Mouse (Mus musculus) heart, adult 18-20 months (tissue): Measurements from ENCODE around the gene Mamstr. TPM values are rescaled to one million over a fixed set of nuclear protein-coding genes. Genes with fewer than 3 reads are reported as not detected.

Source experiments
- DNase-seq, 2 experiments: peaks; one replicate each; pipeline ENCODE4 v3.0.0; 2021 to 2022; ENCODE audit warnings: mixed read lengths in 1 of 2
- long read RNA-seq, 2 experiments: library from polyadenylated mRNA; stranded (forward); transcript quantifications; one replicate each; pipeline ENCODE4 v2.0.0; 2021
- total RNA-seq, 2 experiments: library from RNA; stranded (reverse); gene quantifications; 2 replicates each; pipeline ENCODE4 v1.2.3; 2021

The Mamstr gene
- total RNA-seq: 1 to 10 TPM; 2.4 to 2.6 TPM
- long read RNA-seq, experiment 1, partial matches to known transcripts: 1 of 3 reads
- long read RNA-seq, experiment 1, other reads (novel, unspliced or antisense): 2 of 3 reads
- long read RNA-seq, experiment 2, partial matches to known transcripts: 0 of 1 reads
- long read RNA-seq, experiment 2, other reads (novel, unspliced or antisense): 1 of 1 reads

DNA sequence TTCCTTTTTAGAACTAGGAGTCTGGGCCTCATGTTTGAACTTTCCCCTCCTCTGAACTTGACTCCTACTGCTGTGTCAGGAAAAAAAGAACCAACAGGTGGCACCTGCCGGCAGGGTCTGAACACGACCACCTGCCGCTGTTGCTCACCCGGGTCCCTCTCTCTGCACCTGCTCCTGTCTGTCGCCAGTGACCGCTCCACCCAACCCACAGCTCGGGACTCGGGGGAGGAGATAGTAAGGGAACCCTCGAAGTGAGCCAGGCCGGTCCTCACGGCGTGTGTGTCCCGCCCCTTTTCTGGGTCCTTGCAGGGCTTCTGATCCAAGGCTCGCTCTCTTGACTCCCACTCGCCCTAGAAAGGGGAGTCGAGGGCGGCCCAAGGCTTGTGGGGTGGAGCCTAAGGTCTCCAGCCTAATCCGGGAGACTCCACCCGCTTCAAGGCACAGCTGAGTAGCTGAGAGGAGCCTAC lies at the start of gene Mamstr:
TSS of gene Mamstr (plus strand) at position 417 of the 467 bp plus-strand sequence.
- DNase-seq: no peak

DNA sequence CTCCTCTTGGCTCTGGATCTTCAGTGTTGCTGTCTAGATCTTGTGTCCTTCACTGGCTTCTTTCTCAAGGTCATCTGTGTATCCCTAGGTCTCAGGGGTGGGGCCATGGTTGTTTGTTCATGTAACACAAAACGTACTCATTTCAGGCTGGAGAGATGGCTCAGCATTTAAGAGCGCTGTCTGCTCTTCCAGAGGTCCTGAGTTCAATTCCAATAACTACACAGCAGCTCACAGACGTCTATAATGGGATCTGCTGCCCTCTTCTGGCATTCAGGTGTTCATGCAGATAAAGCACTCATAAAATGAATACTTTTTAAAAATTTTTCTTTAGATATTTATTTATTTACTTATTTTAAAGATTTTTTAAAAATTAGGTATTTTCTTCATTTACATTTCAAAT lies 48.9 kb upstream of the Mamstr start:
- peak in 1 of 2 experiments; percentile 26 for DNase-seq

DNA sequence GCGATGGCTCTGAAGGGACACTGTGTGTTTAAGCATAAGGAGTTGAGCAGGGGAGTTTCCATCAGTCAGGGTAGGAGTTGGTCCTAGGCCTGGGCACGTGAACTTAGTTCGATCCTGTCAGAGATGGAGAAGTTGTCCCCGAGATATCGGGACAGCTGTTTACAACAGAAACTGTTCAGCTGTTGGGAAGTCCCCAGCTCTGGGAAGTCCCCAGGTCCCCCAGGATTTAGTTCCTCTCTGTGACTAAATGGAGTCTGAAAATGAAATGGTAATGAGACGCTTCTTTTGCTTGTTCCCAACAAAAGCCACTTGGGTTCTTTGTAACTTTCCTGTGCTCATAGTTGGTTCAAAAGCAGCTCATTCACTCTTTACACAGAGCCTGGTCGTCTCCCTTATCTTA lies 47.9 kb upstream of the Mamstr start:
- DNase-seq: peak in 1 of 2 experiments; percentile 54

DNA sequence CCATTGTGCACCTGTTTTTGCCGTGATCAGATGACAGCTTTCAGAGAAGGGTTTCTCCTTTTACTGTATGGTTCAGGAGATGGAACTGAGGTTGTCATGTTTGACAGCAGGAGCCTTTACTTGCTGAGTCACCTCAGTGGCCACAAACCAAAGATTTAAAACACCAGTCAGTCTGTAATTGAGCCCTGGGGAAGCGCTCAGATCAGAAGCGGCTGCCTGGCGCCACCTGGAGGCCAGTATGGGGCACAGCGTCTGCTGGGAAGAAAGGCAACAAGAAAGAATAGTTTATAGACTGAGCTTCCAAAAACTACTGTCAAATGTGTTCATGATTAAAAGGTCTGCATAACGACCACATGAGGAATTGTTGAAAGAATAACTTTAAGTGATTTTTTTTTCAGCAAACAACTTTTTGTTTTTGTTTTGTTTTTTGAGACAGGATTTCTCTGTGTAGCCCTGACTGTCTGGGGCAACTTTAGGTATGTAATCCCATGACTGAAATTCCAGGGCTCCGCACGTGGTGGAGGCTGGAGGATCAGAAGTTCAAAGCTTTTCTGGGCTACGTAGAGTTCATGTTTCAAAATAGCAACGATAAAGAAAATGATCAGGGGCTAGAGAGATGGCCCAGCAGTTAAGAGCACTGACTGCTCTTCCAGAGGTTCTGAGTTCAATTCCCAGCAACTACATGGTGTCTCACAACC lies 46.5 kb upstream of the Mamstr start:
- DNase-seq: peak; percentile 79 to 84

DNA sequence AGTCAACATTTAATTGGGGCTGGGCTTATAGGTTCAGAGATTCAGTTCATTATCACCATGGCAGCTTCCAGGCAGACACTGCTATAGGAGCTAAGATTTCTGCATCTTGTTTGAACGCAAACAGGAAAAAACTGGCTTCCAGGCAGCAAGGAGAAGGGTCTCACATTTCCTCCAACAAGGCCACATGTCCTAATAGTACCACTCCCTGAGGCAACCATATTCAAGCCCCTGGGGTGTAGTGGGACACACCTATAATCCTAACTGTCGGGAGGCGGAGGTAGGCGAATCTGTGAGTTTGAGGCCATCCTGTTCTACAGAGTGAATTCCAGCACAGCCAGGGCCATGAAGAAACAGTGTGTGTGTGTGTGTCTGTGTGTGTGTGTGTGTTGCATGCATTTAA lies 44.6 kb upstream of the Mamstr start:
- no peak for DNase-seq

DNA sequence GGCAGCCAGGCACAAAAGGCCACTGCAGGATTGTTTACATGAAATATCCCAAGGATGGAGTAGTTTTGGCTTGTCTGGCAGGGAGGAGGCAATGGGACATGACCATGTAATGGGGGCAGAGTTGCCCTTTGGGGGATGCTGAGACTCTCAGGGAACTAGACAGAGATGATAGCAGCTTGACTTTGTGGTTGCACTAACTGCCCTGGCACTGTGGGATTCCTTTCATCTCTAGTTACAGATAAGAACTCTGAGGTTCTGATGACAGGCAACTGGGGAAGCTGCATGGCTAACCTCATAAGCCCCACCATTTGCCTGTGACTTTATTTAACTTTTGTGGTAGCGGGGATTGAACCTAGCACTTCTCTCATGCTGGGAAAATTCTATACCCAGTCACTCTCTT lies 43.7 kb upstream of the Mamstr start:
- no peak for DNase-seq

DNA sequence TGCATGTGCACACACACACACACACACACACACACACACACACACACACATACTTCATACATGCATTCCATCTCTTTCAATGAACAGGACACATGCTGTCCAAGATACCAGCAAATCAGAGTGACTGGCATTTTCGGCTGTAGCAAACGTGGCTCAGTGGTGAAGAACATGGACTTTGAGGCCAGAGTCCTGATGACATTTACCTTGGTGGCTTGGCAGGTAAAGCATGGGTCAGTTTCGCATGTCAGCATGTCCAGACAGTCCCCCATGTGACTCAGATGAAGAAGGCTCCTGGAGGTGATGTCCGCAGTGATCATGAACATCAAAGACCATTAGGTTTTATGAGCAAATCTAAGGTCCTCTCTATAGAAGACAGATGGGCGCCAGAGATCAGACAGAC lies 42.8 kb upstream of the Mamstr start:
- no peak for DNase-seq

DNA sequence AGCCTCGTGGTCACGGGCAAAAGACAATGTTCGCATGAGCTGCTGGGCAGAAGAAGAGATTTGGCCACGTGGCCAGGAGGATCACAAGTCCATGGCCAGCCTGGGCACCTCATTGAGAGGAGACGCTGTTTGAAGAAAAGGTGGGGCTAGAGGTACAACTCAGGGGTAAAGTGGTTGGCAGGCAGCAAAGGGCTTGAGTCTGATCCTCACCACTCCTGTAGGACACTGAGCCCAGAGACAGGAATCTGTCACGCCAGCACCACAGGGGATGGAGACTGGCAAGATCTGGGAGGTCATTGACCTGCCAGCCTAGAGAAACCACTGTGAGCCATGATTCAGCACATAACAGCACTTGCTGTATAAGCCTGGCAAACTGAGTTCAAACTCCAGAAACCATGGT lies 42.2 kb upstream of the Mamstr start:
- no peak for DNase-seq

DNA sequence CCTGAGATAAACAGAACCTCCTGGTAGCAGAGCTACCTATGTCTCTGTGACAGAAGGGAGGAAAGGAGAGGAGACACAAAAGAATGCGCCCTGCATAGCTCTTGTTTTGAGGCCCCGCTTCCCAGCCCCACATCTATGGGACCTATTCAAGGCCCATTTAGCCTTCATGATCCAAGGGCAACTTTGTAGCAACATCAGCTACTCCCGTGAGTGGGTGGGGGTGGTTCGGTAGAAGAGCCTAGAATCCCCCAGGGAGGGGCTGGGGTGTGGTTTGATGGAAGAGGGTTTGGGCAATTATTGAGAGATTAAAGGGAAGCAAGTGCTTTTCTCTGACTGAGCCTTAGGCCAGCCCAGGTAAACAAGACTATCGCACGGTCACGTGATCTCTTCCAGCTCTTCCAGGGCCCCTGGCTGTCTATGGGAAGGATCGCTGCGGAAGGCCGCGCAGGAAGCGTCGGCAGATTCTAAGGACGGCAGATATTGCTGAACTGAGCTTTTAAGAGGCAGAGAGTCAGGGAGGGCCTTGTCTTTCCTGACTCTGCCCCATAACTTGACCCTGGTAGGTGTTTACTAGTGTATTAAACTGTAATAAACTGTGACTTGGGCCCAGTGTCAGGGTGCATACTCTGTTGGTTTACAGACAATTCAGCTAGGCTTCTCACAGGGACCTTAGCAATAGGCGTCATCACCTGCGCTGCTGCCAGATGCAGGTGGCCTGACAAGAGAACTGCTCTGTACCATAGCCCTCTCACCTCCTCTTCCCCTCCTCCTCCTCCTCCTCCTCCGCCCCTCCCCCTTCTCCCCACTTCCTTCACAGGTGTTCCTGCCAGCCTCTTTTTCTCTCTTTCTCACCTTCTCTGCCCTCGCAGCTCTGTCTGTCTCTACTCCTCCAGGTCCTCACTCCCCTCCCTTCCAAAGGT lies 40.6 kb upstream of the Mamstr start:
- no peak for DNase-seq

DNA sequence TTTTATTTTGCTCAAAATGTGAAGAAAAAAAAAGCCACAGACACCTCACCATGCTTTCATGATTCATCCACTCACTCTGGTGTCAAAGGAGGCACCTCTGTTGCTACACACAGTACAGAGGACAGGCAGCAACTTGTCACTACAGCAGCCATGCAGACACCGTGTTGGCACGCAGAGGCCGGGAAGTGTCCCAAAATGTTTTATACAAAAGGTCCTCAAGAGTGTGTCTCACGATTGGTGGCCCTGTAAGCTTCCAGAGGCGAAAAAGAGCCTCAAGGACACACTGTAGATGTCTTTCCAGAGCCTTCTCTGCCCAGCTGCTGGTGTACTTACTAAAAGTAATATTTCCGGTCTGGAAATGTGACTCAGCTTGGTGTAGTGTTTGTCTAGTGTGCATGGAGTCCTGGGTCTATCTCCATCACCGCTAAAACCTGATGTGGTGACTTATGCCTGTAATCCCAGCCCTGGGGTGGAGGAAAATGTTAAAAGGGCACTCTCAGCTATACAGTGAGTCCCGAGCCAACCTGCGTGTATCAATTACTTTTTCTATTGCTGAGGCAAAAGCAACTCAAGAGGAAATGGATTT lies 34.0 kb upstream of the Mamstr start:
- DNase-seq: no peak

DNA sequence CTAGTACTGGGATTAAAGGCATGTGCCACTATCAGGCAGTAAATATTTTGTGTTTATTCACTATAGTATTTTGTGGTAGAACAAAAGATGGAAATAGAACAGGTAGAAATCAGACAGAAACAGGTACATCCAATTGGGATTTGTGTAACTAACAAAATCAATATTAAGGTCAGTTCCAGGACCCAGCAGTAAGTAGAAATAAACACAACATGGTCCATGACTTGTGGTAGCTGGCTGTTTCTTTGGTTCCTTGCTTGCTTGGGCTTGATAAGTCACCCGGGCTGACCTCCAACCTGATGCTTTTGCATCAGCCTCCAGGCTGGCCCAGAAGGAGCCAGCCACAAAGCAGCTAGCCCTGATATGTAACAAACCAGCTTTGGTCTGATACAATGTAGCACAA lies 30.3 kb upstream of the Mamstr start:
- DNase-seq: no peak

DNA sequence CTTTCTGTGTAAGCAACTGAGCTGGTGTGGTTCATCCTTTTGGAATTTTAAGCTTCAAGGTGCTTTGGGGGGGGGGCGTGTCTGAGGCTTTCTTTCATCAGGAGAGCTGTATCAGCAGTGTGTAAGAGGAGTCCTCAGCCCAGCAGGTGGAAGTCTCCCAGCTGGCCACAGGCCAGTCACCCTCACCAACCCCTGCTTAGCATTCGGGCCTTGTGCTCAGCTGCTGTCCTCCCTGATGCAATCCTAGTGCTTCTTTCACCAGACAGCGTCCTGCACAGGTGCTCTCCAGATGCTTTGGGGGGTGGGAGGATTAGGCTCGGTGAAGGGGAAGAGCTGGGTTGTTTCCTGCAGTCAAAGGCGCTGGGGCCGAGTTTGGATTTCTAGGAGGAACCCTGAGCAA lies 23.5 kb upstream of the Mamstr start:
- peak in 1 of 2 experiments; percentile 27 for DNase-seq

DNA sequence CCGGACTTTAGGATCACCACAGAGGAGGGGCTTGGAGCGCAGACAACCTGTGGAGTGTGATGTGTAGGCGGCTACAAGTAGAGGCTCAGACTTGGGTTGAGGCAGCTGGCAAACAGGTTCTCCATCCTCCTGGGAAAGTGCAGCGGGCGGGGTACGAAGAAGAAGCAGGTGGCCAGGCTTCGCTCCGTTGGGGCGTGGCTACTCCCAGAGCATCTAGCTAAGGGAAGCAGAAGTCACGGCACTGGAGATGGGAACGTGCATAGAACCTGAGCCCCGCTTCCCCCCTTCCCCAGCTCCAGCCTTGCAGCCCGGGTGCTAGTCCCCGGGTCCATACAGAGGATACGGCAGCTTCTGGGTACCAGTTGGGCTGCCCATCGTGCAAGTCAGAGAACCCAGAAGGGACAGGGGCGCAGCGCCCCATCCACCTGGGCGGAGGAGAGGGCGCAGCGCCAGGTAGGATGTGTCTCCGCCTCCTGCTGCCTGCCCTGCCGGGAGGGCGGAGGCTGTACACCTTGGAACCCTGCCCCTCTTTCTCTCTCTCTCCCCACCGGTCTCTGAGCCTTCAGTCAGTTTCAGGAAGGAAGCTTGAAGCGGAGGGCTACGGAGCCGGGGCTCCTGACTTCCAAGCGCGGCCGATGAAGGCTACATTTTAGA lies 22.6 kb upstream of the Mamstr start, which contains the start of gene Fut1:
TSS of gene Fut1 (plus strand) at position 248 of the 654 bp plus-strand sequence.
- no peak for DNase-seq

DNA sequence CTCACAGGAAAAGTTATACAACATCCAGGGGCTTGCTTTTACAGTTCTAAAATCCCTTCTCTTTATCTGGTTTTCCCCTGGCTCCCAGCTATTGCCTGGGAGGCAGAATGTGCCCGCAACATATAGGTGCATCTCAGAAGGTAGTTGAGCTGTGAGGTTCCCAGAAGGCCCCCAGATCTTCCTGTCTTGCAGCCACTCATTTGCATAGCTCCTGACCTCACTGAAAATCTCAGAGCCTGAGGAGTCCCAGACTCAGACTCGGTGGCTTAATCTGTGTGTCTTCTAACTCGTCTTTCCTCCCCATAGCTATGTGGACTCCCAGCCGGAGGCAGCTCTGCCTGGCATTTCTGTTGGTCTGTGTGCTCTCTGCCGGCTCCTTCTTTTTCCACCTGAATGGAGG lies 21.5 kb upstream of the Mamstr start:
- no peak for DNase-seq

DNA sequence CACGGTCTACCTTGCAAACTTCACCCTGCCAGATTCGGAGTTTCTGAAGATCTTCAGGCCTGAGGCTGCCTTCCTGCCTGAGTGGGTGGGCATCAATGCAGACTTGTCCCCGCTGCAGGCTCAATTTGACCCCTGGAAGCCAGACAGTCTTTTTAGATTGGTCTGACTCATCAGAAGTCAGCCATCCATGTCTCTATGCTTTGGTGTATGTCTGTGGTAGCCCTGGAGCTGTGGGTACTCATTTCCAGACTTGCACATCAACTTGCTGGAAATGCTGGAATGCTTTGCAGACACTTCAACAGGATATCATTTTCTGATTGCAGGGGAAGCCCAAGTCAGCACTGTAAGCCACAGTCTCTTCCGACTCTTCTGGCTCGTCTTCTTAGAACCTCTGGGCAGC lies 20.2 kb upstream of the Mamstr start:
- DNase-seq: no peak

DNA sequence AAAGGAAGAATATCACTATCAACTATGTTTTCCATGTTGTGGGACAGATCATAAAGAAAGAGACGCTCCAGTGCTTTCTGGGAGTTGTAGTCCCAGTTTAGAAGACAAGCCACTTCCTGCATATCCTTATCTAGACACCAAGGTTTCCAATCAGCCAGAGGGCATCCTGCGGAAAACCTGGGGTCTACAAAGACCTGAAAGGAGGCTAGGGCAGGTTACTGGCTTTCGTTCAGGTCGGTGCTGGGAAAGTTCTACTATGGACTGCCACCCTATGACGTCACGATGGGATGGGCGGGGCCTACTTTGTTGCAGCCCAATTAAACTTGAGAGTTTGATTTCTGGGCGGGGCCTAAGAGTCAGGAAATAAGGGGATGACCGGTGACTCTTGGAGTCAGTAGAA lies 18.3 kb upstream of the Mamstr start, which contains the start of gene Izumo1:
TSS of gene Izumo1 (plus strand) at position 369 of the 400 bp plus-strand sequence.
- peak; percentile 52 to 60 for DNase-seq

DNA sequence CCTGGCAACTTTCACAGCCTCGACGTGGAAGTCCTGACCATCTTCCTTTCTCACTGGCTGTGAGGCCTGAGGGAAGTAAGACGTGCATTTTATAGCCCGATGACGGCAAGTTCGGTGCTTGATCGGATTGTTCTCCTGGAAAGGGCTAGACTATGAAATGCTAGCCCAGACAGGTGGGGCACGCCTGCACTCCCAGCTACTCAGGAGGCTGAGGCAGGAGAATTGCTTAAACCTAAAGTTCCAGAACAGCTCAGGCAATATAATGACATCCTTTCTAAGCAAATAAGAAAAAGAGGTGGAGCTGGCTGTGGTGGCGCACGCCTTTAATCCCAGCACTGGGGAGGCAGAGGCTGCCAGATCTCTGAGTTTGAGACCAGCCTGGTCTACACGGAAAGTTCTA lies 16.3 kb upstream of the Mamstr start:
- DNase-seq: no peak

DNA sequence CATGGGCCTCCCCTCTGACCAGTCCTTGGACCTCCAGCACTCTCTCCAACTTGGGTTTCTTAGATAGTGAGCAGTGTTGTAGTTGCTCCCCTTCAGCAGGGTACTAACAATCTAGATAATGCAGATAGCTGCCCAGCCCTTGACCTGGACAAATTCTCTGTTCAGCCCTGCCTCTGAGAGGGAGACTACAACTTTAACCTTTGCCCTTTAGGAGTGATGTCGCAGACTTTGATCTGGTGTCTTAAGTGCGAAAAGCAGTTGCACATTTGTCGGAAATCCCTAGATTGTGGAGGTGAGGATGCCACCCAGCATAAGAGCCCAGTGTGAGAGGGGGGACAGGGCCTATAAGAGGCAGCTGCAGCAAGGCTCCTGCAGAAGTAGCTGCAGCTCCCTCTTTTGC lies 15.1 kb upstream of the Mamstr start:
- no peak for DNase-seq

DNA sequence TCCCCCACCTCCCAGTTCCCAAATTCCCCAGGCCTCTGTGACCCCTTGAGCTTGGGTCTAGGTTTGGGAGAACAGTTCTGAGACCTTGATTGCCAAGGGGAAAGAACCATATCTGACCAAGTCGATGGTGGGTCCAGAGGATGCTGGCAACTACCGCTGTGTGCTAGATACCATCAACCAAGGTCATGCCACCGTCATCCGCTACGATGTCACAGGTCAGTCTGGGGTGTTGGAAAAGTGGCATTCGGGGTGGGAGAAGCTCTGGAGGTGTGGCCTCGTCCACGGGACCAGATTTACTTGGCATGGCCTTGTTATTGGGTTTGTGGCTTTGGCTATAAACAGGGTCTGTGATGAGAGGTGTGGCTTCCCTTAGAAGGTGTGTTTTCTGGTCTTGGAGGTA lies 14.3 kb upstream of the Mamstr start:
- no peak for DNase-seq

DNA sequence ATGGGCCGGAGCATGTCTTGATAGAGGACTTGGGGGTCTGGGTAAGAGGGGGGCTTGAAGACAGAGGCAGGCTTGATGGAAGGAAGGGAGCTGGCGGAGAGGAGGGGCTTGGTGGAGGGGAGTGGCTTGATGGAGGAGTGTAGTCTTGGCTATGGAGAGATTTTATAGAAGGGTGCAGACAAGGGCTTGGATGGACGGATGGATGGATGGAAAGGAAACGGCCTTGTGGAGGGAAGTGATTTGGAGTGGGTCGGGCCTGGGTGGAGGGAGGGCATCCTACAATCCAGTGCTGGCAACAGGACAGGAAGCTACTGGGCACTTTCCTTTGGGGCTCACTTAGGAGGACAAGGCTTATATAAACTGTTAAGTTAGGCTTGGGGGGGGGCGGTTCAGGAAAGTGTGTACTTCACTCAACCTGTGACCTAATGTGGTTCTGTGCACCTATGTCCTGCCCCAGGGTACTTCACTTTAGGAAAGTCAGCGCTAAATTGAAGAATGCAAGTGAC lies 13.2 kb upstream of the Mamstr start:
- DNase-seq: no peak

DNA sequence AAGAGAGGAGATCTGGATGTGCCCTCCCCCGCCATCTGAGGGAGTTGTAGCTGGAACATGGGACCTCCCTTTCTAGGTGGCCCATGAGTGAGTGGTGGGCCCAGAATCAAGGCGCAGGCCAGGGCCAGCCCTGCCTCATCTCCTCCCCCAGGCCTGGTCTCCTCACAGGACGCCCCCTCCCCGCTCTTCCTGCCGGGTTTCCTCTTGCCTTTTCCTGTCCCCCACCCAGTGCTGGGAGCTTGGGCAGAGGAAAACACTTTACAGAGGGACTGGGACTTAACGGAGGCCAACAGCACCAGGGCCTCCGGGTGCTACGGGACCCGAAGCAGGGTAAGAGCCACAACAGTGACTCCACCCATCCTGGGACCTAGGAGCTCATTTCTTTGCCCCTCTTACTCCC lies 12.5 kb upstream of the Mamstr start, which contains the start of gene Rasip1:
TSS of gene Rasip1 (plus strand) at position 228 of the 400 bp plus-strand sequence.
- peak; percentile 68 to 87 for DNase-seq
